Mouse (Mus musculus): ENCODE measurements at regions not wholly inside any gene's neighbourhood (a gene's known extent, or its start where the extent isn't known, plus 50 kb on each side); places are given as distances from the start of the nearest gene placed in this dataset.
A peak's percentile ranks its signal among the peaks of the same experiment; 100 is the strongest.

GRCm38 (mm10) chr12:54382965-54383364 is 179.3 kb upstream of the Egln3 start:
- no peak for DNase-seq

DNA sequence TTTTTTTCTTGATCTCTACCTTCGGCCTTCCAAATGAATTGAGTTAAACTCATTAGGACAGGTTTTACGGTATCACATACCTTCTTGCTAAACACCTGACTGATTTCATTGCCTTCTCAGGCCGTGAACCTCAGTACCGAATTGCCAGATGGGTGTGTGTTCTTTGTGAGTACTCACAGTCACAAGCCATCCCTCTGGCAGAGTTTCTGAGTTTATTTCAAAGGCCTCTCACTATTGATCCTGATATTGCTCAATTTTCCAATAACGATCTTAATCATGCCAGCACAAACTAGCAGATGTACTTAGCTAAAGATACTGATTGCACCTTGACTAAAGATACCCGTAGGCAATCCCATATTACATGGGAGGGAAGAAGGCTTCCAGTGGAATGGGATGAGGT is 178.4 kb upstream of the Egln3 start:
- no peak for DNase-seq

DNA sequence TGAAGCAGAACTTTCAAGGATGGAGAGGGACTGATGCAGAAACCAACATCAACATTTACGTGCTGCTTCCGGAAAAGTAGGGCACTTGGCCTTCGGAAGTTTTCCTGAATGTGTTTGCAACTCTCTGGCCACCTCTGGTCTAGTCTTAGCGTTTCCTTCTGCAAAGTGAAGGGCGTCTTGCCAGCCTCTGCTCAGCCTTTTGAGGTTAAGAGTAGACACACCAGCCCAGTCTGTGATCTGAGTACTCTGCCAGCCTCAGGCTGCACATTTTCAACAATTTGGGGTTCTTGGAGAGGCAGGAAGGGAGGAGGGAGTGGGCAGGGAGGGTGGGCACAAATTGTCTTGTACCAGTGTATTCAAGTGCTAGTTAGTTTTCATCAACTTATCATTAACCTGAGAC is 176.7 kb upstream of the Egln3 start:
- peak; percentile 8 for DNase-seq

DNA sequence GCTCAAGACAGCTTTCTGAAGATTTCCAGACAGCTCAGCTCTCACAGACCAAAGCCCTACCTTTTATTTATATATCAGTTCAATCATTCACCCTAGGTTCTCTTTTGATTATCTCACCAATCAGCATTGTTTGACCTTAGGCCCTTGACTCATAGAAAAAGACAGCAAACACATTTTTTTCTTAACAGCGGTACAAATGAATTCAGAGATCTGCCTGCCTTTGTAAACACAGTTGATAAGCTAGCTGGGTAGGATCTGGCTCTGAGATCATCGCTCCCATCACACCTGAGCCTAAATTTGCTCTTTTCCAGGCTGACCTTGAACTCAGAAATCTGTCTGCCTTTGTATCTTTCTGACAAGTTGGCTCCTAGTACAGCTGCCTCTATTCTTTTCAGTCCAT is 174.9 kb upstream of the Egln3 start:
- no peak for DNase-seq

DNA sequence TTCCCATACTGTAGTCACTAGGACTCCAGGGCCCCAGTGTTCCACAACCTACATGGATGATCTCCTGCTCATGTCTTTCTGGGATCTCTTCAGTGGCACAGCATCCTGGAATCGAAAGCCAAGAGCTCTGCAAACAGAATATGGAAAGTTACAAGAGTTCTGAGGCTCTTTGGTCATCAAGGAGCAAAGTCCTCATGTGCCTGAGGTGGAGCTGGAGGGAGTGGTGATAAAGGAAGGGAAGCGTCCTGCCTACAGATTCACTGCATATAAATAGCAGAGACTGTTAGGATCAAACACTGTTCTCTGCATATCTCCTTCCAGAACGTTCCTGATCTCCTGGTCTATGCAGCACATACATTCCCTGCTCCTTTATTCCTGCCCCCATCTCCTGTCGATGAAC is 170.4 kb upstream of the Egln3 start:
- DNase-seq: no peak

- no peak for DNase-seq
These were observed 165.6 kb upstream of the Egln3 start for GRCm38 (mm10) chr12:54369217-54369616.

DNA sequence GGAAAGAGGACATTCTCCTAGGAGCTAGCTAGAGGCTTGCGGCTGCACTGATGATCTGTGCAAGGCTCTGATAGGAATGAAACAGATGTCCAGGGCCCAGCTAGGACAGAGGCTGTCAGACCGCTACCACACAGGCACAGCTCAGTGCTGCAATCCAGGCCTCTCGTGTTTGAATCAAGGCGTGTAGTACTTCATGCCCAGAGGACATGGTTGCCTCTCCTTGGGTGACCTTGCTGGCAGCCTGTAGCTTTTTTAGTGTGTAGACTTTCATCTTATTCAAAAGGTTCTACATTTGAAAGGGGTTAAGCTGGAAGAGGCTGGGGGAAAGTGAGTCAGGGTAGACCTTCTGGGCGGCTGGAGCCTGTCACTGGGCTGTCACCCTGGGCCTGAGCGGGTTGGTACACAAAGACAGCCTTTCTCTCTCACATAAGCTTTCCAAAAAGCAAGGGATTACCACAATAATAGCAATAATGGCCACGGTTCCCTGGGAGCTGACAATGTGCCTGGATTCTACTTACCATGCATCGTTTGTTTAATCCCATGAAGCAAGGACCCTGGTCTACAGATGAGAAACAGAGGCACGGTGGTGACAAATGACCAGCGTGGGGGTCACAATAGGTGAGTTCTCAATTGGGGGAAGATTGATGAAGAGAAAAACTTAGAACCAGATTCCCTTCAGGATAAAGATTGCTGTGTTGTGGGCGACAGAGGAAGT is 160.9 kb upstream of the Egln3 start:
- DNase-seq: no peak

DNA sequence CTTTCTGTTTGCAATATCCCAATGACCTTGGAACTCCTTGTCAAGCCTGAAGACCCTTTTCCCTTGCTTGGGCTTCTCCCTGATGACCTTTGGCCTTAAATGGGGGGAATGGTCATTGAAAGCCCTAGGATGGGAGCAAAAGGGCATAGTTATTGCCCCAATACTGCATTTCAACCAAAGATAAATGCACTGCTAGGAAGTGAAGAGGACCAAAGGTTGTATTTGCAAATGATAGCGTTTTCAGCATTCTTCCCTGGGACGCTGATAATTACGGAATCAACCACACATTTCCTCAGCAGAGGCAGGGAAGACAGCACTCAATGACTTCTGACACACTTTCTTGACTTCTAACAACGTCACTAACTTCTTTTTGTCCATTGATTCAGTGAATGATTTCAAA is 158.1 kb upstream of the Egln3 start:
- no peak for DNase-seq

DNA sequence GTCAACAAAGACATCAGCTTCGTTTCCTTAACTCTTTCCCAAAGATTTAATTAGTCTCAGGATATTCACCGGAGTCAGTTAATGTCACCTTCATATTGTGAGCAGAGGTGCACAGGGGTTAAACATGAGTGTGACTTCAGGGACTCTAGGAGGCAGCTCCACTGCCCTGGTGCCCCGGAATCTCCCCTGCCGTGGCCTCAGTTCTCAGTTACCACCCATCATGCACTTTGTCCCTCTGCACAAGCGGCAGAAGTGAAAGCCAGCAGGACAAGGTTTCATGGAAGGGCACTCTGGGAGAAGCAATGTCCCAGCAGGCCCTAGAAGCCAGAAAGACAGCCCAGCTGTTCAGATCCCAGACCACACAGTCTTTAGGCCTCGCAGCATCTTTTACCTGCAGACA is 150.5 kb upstream of the Egln3 start:
- DNase-seq: no peak

DNA sequence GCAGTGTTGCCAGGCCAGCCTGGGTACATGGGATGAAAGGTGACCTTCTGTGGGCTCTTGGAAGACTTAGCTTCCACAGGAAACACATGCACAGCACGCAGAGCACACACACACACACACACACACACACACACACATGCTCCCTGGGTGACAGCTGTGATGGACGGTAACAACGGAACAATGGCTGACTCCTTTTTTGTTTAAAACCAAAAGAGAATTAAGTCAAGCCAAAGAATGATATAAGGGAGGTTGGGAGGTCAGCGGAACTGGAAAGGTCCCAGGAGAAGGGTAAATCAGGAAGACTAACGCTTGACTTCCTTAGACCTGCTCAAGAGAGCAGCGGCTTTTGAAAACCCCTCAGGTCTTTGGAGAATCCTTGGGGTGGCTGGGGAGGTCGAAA is 150.0 kb upstream of the Egln3 start:
- peak; percentile 3 for DNase-seq

GRCm38 (mm10) chr12:54352963-54353606 is 149.4 kb upstream of the Egln3 start:
- peak; percentile 31 for DNase-seq

GRCm38 (mm10) chr12:54350293-54350692 is 146.6 kb upstream of the Egln3 start:
- no peak for DNase-seq

DNA sequence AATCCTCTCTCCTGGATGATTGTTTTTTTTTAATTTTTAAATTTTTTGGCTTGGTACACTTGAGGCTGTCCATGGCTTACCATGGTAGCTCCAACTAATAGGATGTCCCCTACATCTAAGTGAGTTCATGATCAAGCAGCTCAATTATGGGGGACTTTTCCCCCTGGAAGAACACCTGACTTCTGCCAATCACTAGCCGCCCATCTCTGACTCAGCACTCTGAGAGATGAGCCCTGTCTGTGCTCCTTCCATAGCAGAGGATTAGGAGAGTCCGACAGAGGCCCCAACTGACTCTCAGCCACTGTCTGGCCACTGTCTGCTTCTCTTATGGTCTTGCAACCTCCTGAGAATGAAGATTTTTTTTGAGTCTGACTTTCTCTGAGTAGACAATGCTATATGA is 145.7 kb upstream of the Egln3 start:
- DNase-seq: no peak

- no peak for DNase-seq
These were observed 139.8 kb upstream of the Egln3 start for GRCm38 (mm10) chr12:54343493-54343892.

- DNase-seq: no peak
These were observed 131.8 kb upstream of the Egln3 start for GRCm38 (mm10) chr12:54335509-54335908.

GRCm38 (mm10) chr12:54334491-54335132 is 131.0 kb upstream of the Egln3 start:
- no peak for DNase-seq

DNA sequence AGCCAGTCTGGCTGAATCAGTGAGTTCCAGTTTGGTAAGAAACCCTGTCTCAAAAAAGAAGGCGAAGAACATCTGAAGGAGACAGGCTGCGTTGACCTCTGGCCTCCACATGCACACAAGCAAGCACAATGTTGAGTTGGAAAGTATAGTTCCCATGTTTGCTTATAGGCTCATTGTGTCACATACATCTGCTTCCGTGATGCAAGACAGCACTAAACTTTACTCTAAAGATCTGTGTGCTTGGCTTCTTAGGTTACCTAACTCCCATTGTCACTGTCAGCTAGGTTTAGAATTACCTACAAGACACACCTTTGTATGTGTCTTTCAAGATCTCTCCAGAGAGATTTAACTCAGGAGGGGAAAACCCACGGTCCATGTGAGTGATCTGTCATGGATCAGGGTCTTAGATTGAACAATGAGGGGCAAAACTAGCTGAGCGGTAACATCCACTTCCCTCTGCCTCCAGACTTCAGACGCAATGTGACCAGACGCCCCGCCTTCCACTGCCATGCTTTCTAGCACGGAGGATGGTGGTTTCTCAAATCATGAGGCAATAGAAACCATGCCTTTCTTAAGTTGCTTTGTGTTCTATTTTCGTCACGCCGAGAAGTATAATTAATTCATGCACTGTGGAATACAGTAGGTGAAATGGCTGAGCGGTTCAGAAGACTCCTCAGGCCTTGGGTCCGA is 130.1 kb upstream of the Egln3 start:
- DNase-seq: no peak

GRCm38 (mm10) chr12:54327483-54327882 is 123.8 kb upstream of the Egln3 start:
- no peak for DNase-seq

- DNase-seq: no peak
These were observed 122.9 kb upstream of the Egln3 start for GRCm38 (mm10) chr12:54326571-54326970.

DNA sequence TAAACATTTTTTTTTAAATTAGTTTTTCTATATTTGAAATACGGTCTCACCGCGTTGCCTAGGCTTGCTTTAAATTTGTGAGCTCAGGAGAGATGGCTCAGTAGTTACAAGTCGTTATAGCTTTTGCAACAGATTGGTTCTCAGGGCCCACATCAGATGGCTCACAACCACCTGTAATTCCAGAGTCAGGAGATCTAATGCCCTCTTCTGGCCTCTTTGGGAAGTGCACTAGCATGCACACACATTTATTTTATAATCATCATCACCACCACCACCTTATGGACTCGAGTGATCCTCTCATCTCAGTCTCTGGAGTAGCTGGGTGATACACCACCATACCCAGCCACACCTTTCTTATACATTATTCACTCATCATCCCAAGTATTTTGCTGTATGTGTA is 116.9 kb upstream of the Egln3 start:
- DNase-seq: no peak

GRCm38 (mm10) chr12:54316980-54317471 is 113.4 kb upstream of the Egln3 start:
- peak; percentile 13 for DNase-seq

GRCm38 (mm10) chr12:54316066-54316567 is 112.5 kb upstream of the Egln3 start:
- no peak for DNase-seq

- DNase-seq: no peak
These were observed 110.5 kb upstream of the Egln3 start for GRCm38 (mm10) chr12:54314153-54314552.

Data from adrenal gland, postnatal 10 days (tissue).